Mouse (Mus musculus) midbrain, embryonic 11.5 days (tissue): ENCODE data around the gene Dnajb8. TPM values are rescaled to one million over a fixed set of nuclear protein-coding genes. Genes with fewer than 3 reads are reported as not detected.

Experiments used
- ATAC-seq: fragments of 200-750 bp; cut with Nextera tagmentation; 2 replicates; pipeline ENCODE4 v1.8.0; 2017; ENCODE audit warnings: moderate TSS enrichment, moderate library complexity; ENCODE audit not compliant: low FRiP score
- DNase-seq: peaks from one replicate; pipeline ENCODE4 v3.0.0; 2015; ENCODE audit warnings: low spot score; ENCODE audit errors: missing footprints
- H3K27ac ChIP-seq: fragments of 300-500 bp; sonication (generic); 2 replicates; pipeline ENCODE4 v1.5.1; 2014; ENCODE audit warnings: low read depth, low read length
- H3K27me3 ChIP-seq: fragments of 300-500 bp; sonication (generic); 2 replicates; pipeline ENCODE4 v1.6.1; 2014; ENCODE audit warnings: mild to moderate bottlenecking, low read length, moderate library complexity, mixed read lengths; ENCODE audit not compliant: control insufficient read depth, insufficient read depth
- H3K36me3 ChIP-seq: fragments of 300-500 bp; sonication (generic); 2 replicates; pipeline ENCODE4 v1.6.1; 2014; ENCODE audit warnings: mild to moderate bottlenecking, low read length, moderate library complexity, mixed read lengths; ENCODE audit not compliant: control insufficient read depth, insufficient read depth
- H3K4me1 ChIP-seq: fragments of 300-500 bp; sonication (generic); 2 replicates; pipeline ENCODE4 v1.6.1; 2014; ENCODE audit warnings: low read length; ENCODE audit not compliant: control insufficient read depth, insufficient read depth
- H3K4me2 ChIP-seq: fragments of 300-500 bp; sonication (generic); 2 replicates; pipeline ENCODE4 v1.6.1; 2014; ENCODE audit warnings: mild to moderate bottlenecking, moderate library complexity
- H3K4me3 ChIP-seq: fragments of 300-500 bp; sonication (generic); 2 replicates; pipeline ENCODE4 v1.5.1; 2014; ENCODE audit warnings: low read depth, low read length
- H3K9ac ChIP-seq: fragments of 300-500 bp; sonication (generic); 2 replicates; pipeline ENCODE4 v1.6.1; 2014; ENCODE audit warnings: low read length
- H3K9me3 ChIP-seq: fragments of 300-500 bp; sonication (generic); 2 replicates; pipeline ENCODE4 v1.6.1; 2016; ENCODE audit warnings: low read length; ENCODE audit not compliant: control insufficient read depth
- WGBS: fragments of 180-500 bp; shearing (Covaris S2); extraction: QIAGEN DNeasy Blood & Tissue Kit; methylation state at CpG from one replicate; pipeline ENCODE4 v1.1.7; 2014; 5-methylcytosine and 5-hydroxymethylcytosine counted together
- polyA plus RNA-seq: library from polyadenylated mRNA; unstranded; fragments of >200 nt; fragmentation: Nextera tagmentation; extraction: Ambion mirVana; gene quantifications from 2 replicates; pipeline ENCODE4 v1.2.1, GENCODE M21; 2014

Gene Dnajb8
- polyA plus RNA-seq, 1 experiment from 2014 or later = not detected

DNA sequence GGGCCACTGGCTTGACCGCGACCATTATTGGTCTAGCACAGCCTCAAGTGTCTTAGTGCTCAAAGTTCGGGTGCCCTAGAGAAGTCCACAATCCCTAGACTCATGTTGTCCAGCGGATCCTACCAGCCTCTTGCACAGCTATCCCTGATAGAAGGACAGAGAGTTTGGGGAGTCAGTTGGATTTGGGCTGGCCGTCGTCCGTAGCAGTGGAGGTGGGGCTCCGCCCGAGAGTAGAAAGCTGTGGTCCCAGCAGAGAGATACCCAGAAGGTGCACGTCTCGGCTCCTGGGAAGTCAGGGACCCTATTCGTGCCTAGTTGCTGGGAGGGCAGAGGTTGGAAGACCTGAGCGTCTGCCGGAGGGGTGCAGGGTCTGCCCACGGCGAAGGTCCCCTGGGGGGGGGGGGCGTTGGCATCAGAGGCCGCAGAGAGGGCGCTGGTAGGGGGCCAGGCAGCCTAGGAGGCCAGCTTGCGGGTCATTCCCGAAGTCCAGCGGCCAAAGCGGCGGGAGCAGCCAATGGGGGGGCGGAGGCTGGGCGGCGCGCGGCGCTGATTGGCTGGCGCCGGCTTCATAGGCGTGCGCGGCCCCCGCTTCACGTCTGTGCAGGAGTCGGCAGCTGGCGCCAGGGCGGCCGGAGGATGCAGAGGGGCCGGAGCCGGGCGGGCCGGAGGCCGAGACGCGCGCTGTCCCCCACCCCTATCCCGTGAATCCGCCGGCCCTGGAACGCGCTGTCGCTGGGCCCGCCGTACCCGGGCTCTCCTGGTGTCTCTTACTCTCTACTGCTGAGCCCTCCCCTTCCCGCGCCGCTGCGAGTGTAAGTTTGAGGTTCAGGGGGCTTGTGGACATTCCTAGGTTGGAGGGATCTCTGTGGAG, 23.8 kb upstream of the Dnajb8 start:
- ATAC-seq (peak; percentile 73), DNase-seq (peak; percentile 97)
- no peaks in the 10 kb centered on the region for H3K9me3 ChIP-seq
- H3K4me2 ChIP-seq = peak overlapping the region; percentile 57
- peak overlapping the region; percentile 34 for H3K4me3 ChIP-seq
- no peak overlapping the region for H3K27ac ChIP-seq
- H3K36me3 ChIP-seq = no peaks in the 10 kb centered on the region
- WGBS = under 1% methylated on average over 58 of the region's 62 CpGs
- peaks cover 30% of the 10 kb centered on the region for H3K4me1 ChIP-seq
- peaks cover 98% of the 10 kb centered on the region for H3K27me3 ChIP-seq
- H3K9ac ChIP-seq = peak overlapping the region; percentile 28; the same call in 1 of the 2 replicates

DNA sequence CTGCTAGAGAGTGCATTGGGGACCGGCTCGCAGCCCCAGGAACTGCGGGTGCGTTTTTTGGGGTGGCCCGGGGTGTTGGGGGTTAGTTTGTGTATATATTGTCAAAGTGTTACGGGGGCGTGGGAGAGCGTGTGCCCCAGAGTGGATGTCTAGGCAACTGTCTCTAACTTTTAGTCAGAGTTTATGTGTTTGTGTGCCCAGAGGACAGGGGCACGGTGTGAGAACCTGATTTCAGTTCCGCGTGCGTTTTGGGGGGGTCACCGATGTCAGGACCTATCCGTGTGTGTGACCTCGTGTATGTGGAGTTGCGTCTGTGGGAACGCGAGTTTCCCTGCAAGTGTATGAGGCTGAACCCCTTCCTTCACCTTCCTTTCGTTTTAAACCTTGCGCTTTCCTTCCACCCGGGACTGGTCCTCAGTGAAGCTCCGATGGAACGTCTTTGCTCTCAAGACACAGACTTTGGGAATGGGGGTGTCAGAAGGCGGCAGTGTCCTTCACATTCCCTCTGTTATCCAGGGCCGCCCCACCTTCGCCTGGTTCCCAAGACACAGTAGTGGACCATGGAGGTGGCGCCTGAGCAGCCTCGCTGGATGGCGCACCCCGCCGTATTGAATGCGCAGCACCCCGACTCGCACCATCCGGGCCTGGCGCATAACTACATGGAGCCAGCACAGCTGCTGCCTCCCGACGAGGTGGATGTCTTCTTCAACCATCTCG, 22.9 kb upstream of the Dnajb8 start:
- H3K4me1 ChIP-seq = peaks cover 22% of the 10 kb centered on the region
- H3K4me2 ChIP-seq = peak overlapping the region; percentile 57
- DNase-seq (peak; percentile 95), ATAC-seq (no peak)
- no peaks in the 10 kb centered on the region for H3K36me3 ChIP-seq
- peaks cover 98% of the 10 kb centered on the region for H3K27me3 ChIP-seq
- H3K4me3 ChIP-seq = peak overlapping the region; percentile 34
- H3K9ac ChIP-seq = peak overlapping the region; percentile 33
- no peaks in the 10 kb centered on the region for H3K9me3 ChIP-seq
- no peak overlapping the region for H3K27ac ChIP-seq
- whole genome bisulfite sequencing = 2% methylated on average over 39 of the region's 39 CpGs

DNA sequence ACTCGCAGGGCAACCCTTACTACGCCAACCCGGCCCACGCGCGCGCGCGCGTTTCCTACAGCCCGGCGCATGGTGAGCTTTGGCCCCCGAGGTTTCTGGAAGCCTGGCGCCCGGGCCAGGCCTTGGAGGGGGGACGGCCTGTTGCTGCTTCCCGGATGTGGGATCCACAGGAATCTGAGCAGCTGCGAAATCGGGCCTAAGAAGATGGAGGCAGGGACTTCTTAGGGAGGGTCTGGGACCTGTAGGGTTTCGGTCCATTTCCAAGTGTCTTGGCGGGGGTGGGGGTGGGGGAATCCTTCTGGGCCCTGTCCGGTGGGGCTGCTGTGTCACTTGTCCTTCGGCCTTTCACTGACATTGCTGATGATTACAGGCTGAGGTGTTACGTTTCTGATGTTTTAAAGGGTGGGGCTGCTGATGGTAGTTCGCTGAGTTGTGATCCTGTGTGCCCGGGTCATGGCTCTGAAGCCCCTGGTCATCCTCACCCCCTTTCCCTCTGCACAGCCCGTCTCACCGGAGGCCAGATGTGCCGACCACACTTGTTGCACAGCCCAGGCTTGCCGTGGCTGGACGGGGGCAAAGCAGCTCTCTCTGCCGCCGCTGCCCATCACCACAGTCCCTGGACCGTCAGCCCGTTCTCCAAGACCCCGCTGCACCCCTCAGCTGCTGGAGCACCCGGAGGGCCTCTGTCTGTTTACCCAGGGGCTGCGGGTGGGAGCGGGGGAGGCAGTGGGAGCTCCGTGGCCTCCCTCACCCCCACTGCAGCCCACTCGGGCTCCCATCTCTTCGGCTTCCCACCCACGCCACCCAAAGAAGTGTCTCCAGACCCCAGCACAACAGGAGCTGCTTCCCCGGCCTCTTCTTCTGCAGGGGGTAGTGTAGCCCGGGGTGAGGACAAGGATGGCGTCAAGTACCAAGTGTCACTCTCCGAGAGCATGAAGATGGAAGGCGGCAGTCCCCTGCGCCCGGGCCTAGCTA, 22.1 kb upstream of the Dnajb8 start:
- H3K27ac ChIP-seq = no peak overlapping the region
- H3K4me1 ChIP-seq = peaks cover 25% of the 10 kb centered on the region
- peak overlapping the region; percentile 34 for H3K4me3 ChIP-seq
- 2% methylated on average over 50 of the region's 50 CpGs for WGBS
- peak; percentile 91 for DNase-seq
- H3K4me2 ChIP-seq = peak overlapping the region; percentile 57
- H3K9ac ChIP-seq = peak overlapping the region; percentile 33; the same call in 1 of the 2 replicates
- peaks cover 98% of the 10 kb centered on the region for H3K27me3 ChIP-seq
- H3K36me3 ChIP-seq = no peaks in the 10 kb centered on the region
- ATAC-seq = no peak
- H3K9me3 ChIP-seq = no peaks in the 10 kb centered on the region

- peak overlapping the region; percentile 34 for H3K4me3 ChIP-seq
- peaks cover 97% of the 10 kb centered on the region for H3K27me3 ChIP-seq
- H3K4me1 ChIP-seq = peaks cover 26% of the 10 kb centered on the region
- ATAC-seq (no peak), DNase-seq (peak; percentile 92)
- H3K27ac ChIP-seq = no peak overlapping the region
- no peaks in the 10 kb centered on the region for H3K9me3 ChIP-seq
- 3% methylated on average over 20 of the region's 20 CpGs for WGBS
- peak overlapping the region; percentile 57 for H3K4me2 ChIP-seq
- no peaks in the 10 kb centered on the region for H3K36me3 ChIP-seq
- no peak overlapping the region for H3K9ac ChIP-seq
These were observed 21.1 kb upstream of the Dnajb8 start for GRCm38 (mm10) chr6:88200693-88201609.

DNA sequence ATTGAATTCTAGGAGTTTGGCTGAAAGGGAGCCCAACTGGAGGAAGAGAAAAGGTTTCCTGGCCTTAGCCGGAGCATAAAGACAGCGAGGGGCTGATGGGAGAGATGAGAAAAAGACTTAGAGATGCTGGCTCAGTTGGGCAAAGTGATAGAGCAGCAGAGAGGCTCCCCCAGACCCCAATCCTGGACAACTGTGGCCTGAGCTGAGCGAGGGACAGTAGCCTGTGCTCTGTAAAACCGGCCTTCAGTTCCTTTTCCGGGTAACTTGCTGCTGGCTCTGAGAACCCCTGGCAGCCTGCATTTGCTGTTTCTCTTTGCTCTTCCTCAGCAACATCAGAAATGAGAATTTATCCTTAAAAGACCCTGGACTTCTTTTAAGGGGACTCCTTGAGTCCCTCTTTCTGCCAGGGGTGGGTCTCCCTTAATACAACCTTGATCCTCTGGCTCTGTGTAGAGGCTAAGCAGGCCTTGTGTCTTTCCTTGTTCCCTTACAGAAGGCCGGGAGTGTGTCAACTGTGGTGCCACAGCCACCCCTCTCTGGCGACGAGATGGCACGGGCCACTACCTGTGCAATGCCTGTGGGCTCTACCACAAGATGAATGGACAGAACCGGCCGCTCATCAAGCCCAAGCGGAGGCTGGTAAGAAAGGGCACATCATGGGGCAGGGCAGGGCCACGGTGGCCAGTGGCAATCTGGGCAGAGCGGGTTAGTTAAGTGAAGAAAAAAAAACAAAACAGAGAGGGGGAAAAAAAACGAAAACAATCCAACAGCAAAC, 20.0 kb upstream of the Dnajb8 start:
- H3K36me3 ChIP-seq = no peaks in the 10 kb centered on the region
- H3K27ac ChIP-seq = no peak overlapping the region
- WGBS = 3% methylated on average over 15 of the region's 15 CpGs
- H3K4me3 ChIP-seq = no peak overlapping the region
- H3K4me2 ChIP-seq = peak overlapping the region; percentile 3; the same call in 1 of the 2 replicates
- peaks cover 21% of the 10 kb centered on the region for H3K4me1 ChIP-seq
- DNase-seq = peak; percentile 95
- H3K9me3 ChIP-seq = no peaks in the 10 kb centered on the region
- no peak for ATAC-seq
- no peak overlapping the region for H3K9ac ChIP-seq
- H3K27me3 ChIP-seq = peaks cover 96% of the 10 kb centered on the region

GRCm38 (mm10) chr6:88202921-88203690, 19.0 kb upstream of the Dnajb8 start:
- Histone ChIP-seq H3K36me3 (no peaks in the 10 kb centered on the region), H3K4me2 (no peak overlapping the region), H3K27me3 (peaks cover 89% of the 10 kb centered on the region), H3K27ac (no peak overlapping the region), H3K9me3 (no peaks in the 10 kb centered on the region), H3K4me3 (no peak overlapping the region), H3K9ac (peak overlapping the region; percentile 11; the same call in 1 of the 2 replicates), H3K4me1 (peaks cover 18% of the 10 kb centered on the region)
- WGBS = 1% methylated on average over 24 of the region's 24 CpGs
- DNase-seq = peak; percentile 95
- no peak; the same call in 1 of the 2 replicates for ATAC-seq

DNA sequence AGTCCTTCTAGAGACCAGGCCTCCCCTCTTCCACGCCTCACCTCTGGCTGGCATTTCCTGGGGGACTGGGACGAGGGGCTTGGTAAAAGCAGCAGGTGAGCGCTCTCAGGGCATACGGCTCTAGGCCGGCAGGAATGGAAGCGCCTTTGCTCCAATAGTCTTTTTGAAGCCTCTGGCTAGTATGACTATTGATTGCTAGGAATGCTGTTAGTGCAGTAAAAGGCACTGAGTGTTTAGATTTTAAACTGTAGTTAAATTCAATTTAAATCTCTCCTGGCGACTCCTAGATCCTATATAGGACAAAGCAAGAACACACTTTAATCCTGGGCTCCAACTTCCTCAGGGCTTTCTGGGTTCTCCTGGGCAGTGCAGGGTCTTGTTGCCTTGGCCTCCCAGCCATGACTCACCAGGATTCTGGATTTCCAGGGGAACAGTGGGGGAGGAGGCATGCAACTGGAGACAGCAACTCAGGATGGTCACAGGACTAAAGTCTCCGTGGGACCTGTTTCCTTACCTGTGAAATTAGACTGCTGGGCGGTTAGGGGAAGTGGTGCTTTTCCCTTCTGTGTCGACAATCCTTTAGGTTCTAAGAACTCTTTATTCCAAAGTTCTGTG, 18.2 kb upstream of the Dnajb8 start:
- Histone ChIP-seq H3K9ac (peak overlapping the region; percentile 11; the same call in 1 of the 2 replicates), H3K27ac (no peak overlapping the region), H3K4me2 (no peak overlapping the region), H3K4me3 (no peak overlapping the region), H3K4me1 (peaks cover 12% of the 10 kb centered on the region), H3K27me3 (peaks cover 81% of the 10 kb centered on the region), H3K9me3 (no peaks in the 10 kb centered on the region), H3K36me3 (no peaks in the 10 kb centered on the region)
- ATAC-seq (no peak; the same call in 1 of the 2 replicates), DNase-seq (peak; percentile 95)
- WGBS = 2% methylated on average over 10 of the region's 10 CpGs
